Mouse (Mus musculus) layer of hippocampus, adult 18-20 months (tissue): Measurements from ENCODE around the gene Mpzl2. TPM values are rescaled to one million over a fixed set of nuclear protein-coding genes. Genes with fewer than 3 reads are reported as not detected.

ENCODE experiments used
- DNase-seq, 2 experiments: peaks; one replicate each; pipeline ENCODE4 v3.0.0; 2022; ENCODE audit warnings: low spot score in 2 of 2
- long read RNA-seq: library from polyadenylated mRNA; stranded (forward); transcript quantifications from one replicate; pipeline ENCODE4 v2.0.0, GENCODE M21; 2021
- total RNA-seq, 2 experiments: library from RNA; stranded (reverse); gene quantifications; 2 replicates each; pipeline ENCODE4 v1.2.3; 2021

The Mpzl2 gene
- total RNA-seq: under 1 TPM; 0.43 to 0.67 TPM
- long read RNA-seq: 0 reads

GRCm38 (mm10) chr9:45039499-45039898, at the start of gene Mpzl2:
Gene Mpzl2, plus strand, starts transcription at chr9:45039799.
- DNase-seq: no peak

GRCm38 (mm10) chr9:44991821-44992220, 47.8 kb upstream of the Mpzl2 start:
- DNase-seq: no peak

GRCm38 (mm10) chr9:44992271-44992670, 47.3 kb upstream of the Mpzl2 start:
- DNase-seq: no peak

- DNase-seq: no peak
Measured at GRCm38 (mm10) chr9:44993268-44993667, 46.3 kb upstream of the Mpzl2 start.

- no peak for DNase-seq
Measured at GRCm38 (mm10) chr9:44994962-44995361, 44.6 kb upstream of the Mpzl2 start.

GRCm38 (mm10) chr9:44996590-44996989, 43.0 kb upstream of the Mpzl2 start:
- no peak for DNase-seq

- DNase-seq: no peak
Measured at GRCm38 (mm10) chr9:44998138-44998537, 41.5 kb upstream of the Mpzl2 start.

- peak in 1 of 2 experiments; percentile 16 for DNase-seq
Measured at GRCm38 (mm10) chr9:44999171-44999570, 40.4 kb upstream of the Mpzl2 start.

- DNase-seq: no peak
Measured at GRCm38 (mm10) chr9:44999776-45000175, 39.8 kb upstream of the Mpzl2 start.

GRCm38 (mm10) chr9:45000249-45000648, 39.4 kb upstream of the Mpzl2 start:
- no peak for DNase-seq

GRCm38 (mm10) chr9:45007404-45007803, 32.2 kb upstream of the Mpzl2 start:
- DNase-seq: no peak

GRCm38 (mm10) chr9:45008342-45008741, 31.3 kb upstream of the Mpzl2 start:
- DNase-seq: no peak

- no peak for DNase-seq
Measured at GRCm38 (mm10) chr9:45009180-45010078, 30.2 kb upstream of the Mpzl2 start, which contains the start of gene Cd3e. Gene Cd3e, minus strand, starts transcription at chr9:45009627.

GRCm38 (mm10) chr9:45010461-45010860, 29.1 kb upstream of the Mpzl2 start:
- DNase-seq: no peak

GRCm38 (mm10) chr9:45011291-45011690, 28.3 kb upstream of the Mpzl2 start:
- no peak for DNase-seq

GRCm38 (mm10) chr9:45014879-45015278, 24.7 kb upstream of the Mpzl2 start:
- no peak for DNase-seq

GRCm38 (mm10) chr9:45015841-45016240, 23.8 kb upstream of the Mpzl2 start:
- no peak for DNase-seq

- peak in 1 of 2 experiments; percentile 4 for DNase-seq
Measured at GRCm38 (mm10) chr9:45018031-45018430, 21.6 kb upstream of the Mpzl2 start.

- DNase-seq: peak; percentile 20 to 69
Measured at GRCm38 (mm10) chr9:45022800-45023199, 16.8 kb upstream of the Mpzl2 start.

GRCm38 (mm10) chr9:45023638-45024037, 16.0 kb upstream of the Mpzl2 start:
- DNase-seq: no peak

GRCm38 (mm10) chr9:45024187-45024586, 15.4 kb upstream of the Mpzl2 start:
- no peak for DNase-seq

GRCm38 (mm10) chr9:45027376-45027775, 12.2 kb upstream of the Mpzl2 start:
- no peak for DNase-seq

GRCm38 (mm10) chr9:45030341-45030740, 9.3 kb upstream of the Mpzl2 start:
- no peak for DNase-seq
